Mouse (Mus musculus) ES-Bruce4 (cell line): ENCODE measurements at regions not wholly inside any gene's neighbourhood (a gene's known extent, or its start where the extent isn't known, plus 50 kb on each side); places are given as distances from the start of the nearest gene placed in this dataset.

ENCODE experiments used
- H3K27ac ChIP-seq: 2 replicates; pipeline ENCODE4 v1.5.1; 2012; ENCODE audit warnings: low read length, inconsistent platforms; ENCODE audit not compliant: insufficient read depth
- H3K27me3 ChIP-seq: 2 replicates; pipeline ENCODE4 v1.6.1; 2012; ENCODE audit warnings: mild to moderate bottlenecking, low read length, inconsistent platforms; ENCODE audit not compliant: control insufficient read depth, poor library complexity, insufficient read depth, severe bottlenecking
- H3K36me3 ChIP-seq: 2 replicates; pipeline ENCODE4 v1.6.1; 2012; ENCODE audit warnings: inconsistent platforms, mild to moderate bottlenecking, low read length, moderate library complexity; ENCODE audit not compliant: control insufficient read depth, poor library complexity, insufficient read depth, severe bottlenecking
- H3K4me1 ChIP-seq: one replicate; pipeline ENCODE4 v1.8.1; 2011; ENCODE audit warnings: low read length; ENCODE audit not compliant: control insufficient read depth, insufficient read depth
- H3K4me3 ChIP-seq: 2 replicates; pipeline ENCODE4 v1.5.1; 2011; ENCODE audit warnings: low read depth, mild to moderate bottlenecking, low read length
- H3K9ac ChIP-seq: 2 replicates; pipeline ENCODE4 v1.6.1; 2012; ENCODE audit warnings: low read depth, mild to moderate bottlenecking, inconsistent platforms; ENCODE audit not compliant: poor library complexity, severe bottlenecking
- H3K9me3 ChIP-seq: replicated peaks from 2 replicates; pipeline ENCODE4 v1.6.1; 2012; ENCODE audit warnings: mild to moderate bottlenecking, low read length, inconsistent platforms; ENCODE audit not compliant: control insufficient read depth, poor library complexity, insufficient read depth, severe bottlenecking
- CTCF ChIP-seq: IDR thresholded peaks from one replicate; pipeline ENCODE4 v1.8.1; 2011; ENCODE audit warnings: low read depth, low read length
- EP300 ChIP-seq: IDR thresholded peaks from 2 replicates; pipeline ENCODE4 v1.6.1; 2011; ENCODE audit warnings: low read depth, low read length; ENCODE audit not compliant: insufficient read depth
- POLR2A ChIP-seq: IDR thresholded peaks from one replicate; pipeline ENCODE4 v1.8.1; 2011; ENCODE audit warnings: low read length; ENCODE audit not compliant: insufficient read depth

- no peak overlapping the region for H3K9ac ChIP-seq
- TF ChIP-seq EP300 (no peak), POLR2A (no peak), CTCF (peak; percentile 28)
- H3K4me1 ChIP-seq, result no peaks in the 10 kb centered on the region
- H3K9me3 ChIP-seq, result no peaks in the 10 kb centered on the region
- no peak overlapping the region for H3K27ac ChIP-seq
- no peaks in the 10 kb centered on the region for H3K36me3 ChIP-seq
- no peak overlapping the region for H3K4me3 ChIP-seq
- H3K27me3 ChIP-seq, result no peaks in the 10 kb centered on the region
Observed at GRCm38 (mm10) chr7:134546187-134546586, 124.3 kb upstream of the Dock1 start.

- TF ChIP-seq CTCF (no peak), POLR2A (no peak), EP300 (no peak)
- H3K36me3 ChIP-seq, result no peaks in the 10 kb centered on the region
- no peak overlapping the region for H3K9ac ChIP-seq
- no peak overlapping the region for H3K27ac ChIP-seq
- no peaks in the 10 kb centered on the region for H3K4me1 ChIP-seq
- H3K9me3 ChIP-seq, result no peaks in the 10 kb centered on the region
- no peak overlapping the region for H3K4me3 ChIP-seq
- no peaks in the 10 kb centered on the region for H3K27me3 ChIP-seq
Observed at GRCm38 (mm10) chr7:134549286-134549919, 121.1 kb upstream of the Dock1 start.

- no peaks in the 10 kb centered on the region for H3K4me1 ChIP-seq
- no peak overlapping the region for H3K9ac ChIP-seq
- TF ChIP-seq POLR2A (no peak), CTCF (no peak)
- H3K27ac ChIP-seq, result no peak overlapping the region
- H3K36me3 ChIP-seq, result no peaks in the 10 kb centered on the region
- no peak overlapping the region for H3K4me3 ChIP-seq
- no peaks in the 10 kb centered on the region for H3K9me3 ChIP-seq
- no peaks in the 10 kb centered on the region for H3K27me3 ChIP-seq
Observed at GRCm38 (mm10) chr7:134550221-134550809, 120.1 kb upstream of the Dock1 start.

GRCm38 (mm10) chr7:134552051-134552451 lies 118.4 kb upstream of the Dock1 start:
- H3K27ac ChIP-seq, result no peak overlapping the region
- no peaks in the 10 kb centered on the region for H3K4me1 ChIP-seq
- no peaks in the 10 kb centered on the region for H3K9me3 ChIP-seq
- TF ChIP-seq CTCF (no peak), POLR2A (no peak), EP300 (no peak)
- H3K4me3 ChIP-seq, result no peak overlapping the region
- no peaks in the 10 kb centered on the region for H3K27me3 ChIP-seq
- H3K9ac ChIP-seq, result no peak overlapping the region
- H3K36me3 ChIP-seq, result no peaks in the 10 kb centered on the region

GRCm38 (mm10) chr7:134556061-134556460 lies 114.4 kb upstream of the Dock1 start:
- no peaks in the 10 kb centered on the region for H3K27me3 ChIP-seq
- no peaks in the 10 kb centered on the region for H3K36me3 ChIP-seq
- H3K9ac ChIP-seq, result no peak overlapping the region
- H3K27ac ChIP-seq, result no peak overlapping the region
- no peaks in the 10 kb centered on the region for H3K9me3 ChIP-seq
- H3K4me3 ChIP-seq, result no peak overlapping the region
- no peaks in the 10 kb centered on the region for H3K4me1 ChIP-seq
- TF ChIP-seq EP300 (no peak), POLR2A (no peak), CTCF (no peak)

- TF ChIP-seq POLR2A, result no peak
- peak; percentile 39 for TF ChIP-seq CTCF
- no peaks in the 10 kb centered on the region for H3K9me3 ChIP-seq
- H3K27ac ChIP-seq, result no peak overlapping the region
- H3K27me3 ChIP-seq, result no peaks in the 10 kb centered on the region
- H3K4me3 ChIP-seq, result no peak overlapping the region
- no peaks in the 10 kb centered on the region for H3K36me3 ChIP-seq
- no peak overlapping the region for H3K9ac ChIP-seq
- no peaks in the 10 kb centered on the region for H3K4me1 ChIP-seq
Observed at GRCm38 (mm10) chr7:134566322-134566721, 104.1 kb upstream of the Dock1 start.
